Mouse (Mus musculus) neural tube, embryonic 12.5 days (tissue): Measurements from ENCODE around the gene Cox7a1. TPM values are rescaled to one million over a fixed set of nuclear protein-coding genes. Genes with fewer than 3 reads are reported as not detected.

Source experiments
- ATAC-seq: fragments of 200-750 bp; cut with Nextera tagmentation; 2 replicates; pipeline ENCODE4 v1.8.0; 2017; ENCODE audit warnings: low read depth, mild to moderate bottlenecking, moderate TSS enrichment, moderate library complexity; ENCODE audit not compliant: low FRiP score
- H3K27ac ChIP-seq: fragments of 300-500 bp; sonication (generic); 2 replicates; pipeline ENCODE4 v1.5.1; 2016
- H3K27me3 ChIP-seq: fragments of 300-500 bp; sonication (generic); replicated peaks from 2 replicates; pipeline ENCODE4 v1.6.1; 2016; ENCODE audit warnings: mild to moderate bottlenecking
- H3K36me3 ChIP-seq: fragments of 300-500 bp; sonication (generic); 2 replicates; pipeline ENCODE4 v1.6.1; 2016; ENCODE audit warnings: mild to moderate bottlenecking
- H3K4me1 ChIP-seq: fragments of 300-500 bp; sonication (generic); 2 replicates; pipeline ENCODE4 v1.6.1; 2016
- H3K4me2 ChIP-seq: fragments of 300-500 bp; sonication (generic); replicated peaks from 2 replicates; pipeline ENCODE4 v1.6.1; 2016; ENCODE audit warnings: mild to moderate bottlenecking
- H3K4me3 ChIP-seq: fragments of 300-500 bp; sonication (generic); 2 replicates; pipeline ENCODE4 v1.5.1; 2016
- H3K9ac ChIP-seq: fragments of 300-500 bp; sonication (generic); 2 replicates; pipeline ENCODE4 v1.6.1; 2016; ENCODE audit warnings: mild to moderate bottlenecking
- H3K9me3 ChIP-seq: fragments of 300-500 bp; sonication (generic); 2 replicates; pipeline ENCODE4 v1.6.1; 2016; ENCODE audit warnings: mild to moderate bottlenecking
- WGBS: fragments of 180-500 bp; shearing (Covaris S2); methylation state at CpG from one replicate; pipeline ENCODE4 v1.1.7; 2016; 5-methylcytosine and 5-hydroxymethylcytosine counted together
- polyA plus RNA-seq: library from polyadenylated mRNA; unstranded; fragments of >200 nt; fragmentation: Nextera tagmentation; extraction: Ambion mirVana; gene quantifications from 2 replicates; pipeline ENCODE4 v1.2.1, GENCODE M21; 2016

Gene Cox7a1
- polyA plus RNA-seq, 1 experiment from 2014 or later = 5.8 TPM

DNA sequence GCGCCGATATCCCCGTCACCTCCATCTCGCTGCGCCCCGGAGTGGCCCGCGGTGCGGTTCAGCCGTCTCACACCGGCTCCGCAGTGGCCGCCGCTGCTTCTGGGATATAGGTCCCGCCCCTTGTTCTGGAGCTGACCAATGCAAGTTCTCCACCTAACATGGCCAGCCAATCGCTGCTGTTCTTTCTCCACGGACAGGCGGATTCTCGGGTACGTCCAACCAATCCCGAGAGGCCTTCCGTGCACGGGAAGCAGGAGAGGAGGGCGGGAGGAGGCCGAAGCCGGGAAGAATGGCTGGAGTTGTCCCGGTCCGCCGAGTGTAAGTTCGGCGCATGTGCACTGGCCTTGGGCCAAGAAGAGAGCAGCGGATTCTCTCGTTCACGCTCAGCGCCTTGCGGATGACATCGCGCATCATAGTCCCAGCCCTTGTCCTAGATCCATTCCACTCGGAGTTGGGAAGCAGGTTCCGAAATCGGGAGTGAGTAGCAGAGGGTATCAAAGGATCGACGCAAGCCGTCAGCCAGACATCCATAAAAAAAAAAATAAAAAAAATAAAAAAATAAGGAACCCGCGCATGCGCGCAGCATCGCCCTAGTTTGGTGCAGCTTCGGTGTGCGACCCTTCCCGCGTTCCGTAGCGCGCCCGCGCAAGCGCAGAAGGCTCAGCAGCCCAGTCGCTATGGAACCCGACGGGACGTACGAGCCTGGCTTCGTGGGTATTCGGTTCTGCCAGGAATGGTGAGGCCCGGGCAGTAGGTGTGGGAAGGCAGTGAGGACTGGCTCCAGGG is 47.9 kb downstream of the Cox7a1 start, which contains the start of the genes Polr2i and Tbcb:
Polr2i (plus strand) TSS at position 280 of the 786 bp plus-strand sequence.
Tbcb (minus strand) TSS at position 604 of the 786 bp plus-strand sequence.
- under 1% methylated on average over 67 of the region's 67 CpGs for WGBS
- H3K4me1 ChIP-seq = peaks cover 20% of the 10 kb centered on the region
- H3K27me3 ChIP-seq = no peaks in the 10 kb centered on the region
- peaks cover 38% of the 10 kb centered on the region for H3K36me3 ChIP-seq
- H3K27ac ChIP-seq = peak within 1 kb of the TSS; percentile 89; the same call in 1 of the 2 replicates
- H3K4me2 ChIP-seq = peak within 1 kb of the TSS; percentile 64
- ATAC-seq = peak; percentile 94
- peak within 1 kb of the TSS; percentile 59 for H3K4me3 ChIP-seq
- peak within 1 kb of the TSS; percentile 72 for H3K9ac ChIP-seq
- no peaks in the 10 kb centered on the region for H3K9me3 ChIP-seq

- ATAC-seq = peak; percentile 7; the same call in 1 of the 2 replicates
- H3K27me3 ChIP-seq = no peaks in the 10 kb centered on the region
- H3K36me3 ChIP-seq = peaks cover 29% of the 10 kb centered on the region
- WGBS = 7% methylated on average over 24 of the region's 24 CpGs
- peak overlapping the region; percentile 59 for H3K4me3 ChIP-seq
- peak overlapping the region; percentile 64 for H3K4me2 ChIP-seq
- H3K4me1 ChIP-seq = peaks cover 20% of the 10 kb centered on the region
- peak overlapping the region; percentile 89; the same call in 1 of the 2 replicates for H3K27ac ChIP-seq
- no peaks in the 10 kb centered on the region for H3K9me3 ChIP-seq
- peak overlapping the region; percentile 72 for H3K9ac ChIP-seq
These were observed 48.7 kb downstream of the Cox7a1 start for GRCm38 (mm10) chr7:30232631-30233148.

GRCm38 (mm10) chr7:30233387-30233786 is 49.4 kb downstream of the Cox7a1 start:
- no peak for ATAC-seq
- Histone ChIP-seq H3K36me3 (peaks cover 24% of the 10 kb centered on the region), H3K4me1 (peaks cover 20% of the 10 kb centered on the region), H3K9me3 (no peaks in the 10 kb centered on the region), H3K27ac (no peak overlapping the region), H3K4me3 (0 out of 2 replicates have a peak overlapping the region, but pooled peaks have one; percentile 59), H3K9ac (peak overlapping the region; percentile 22; the same call in 1 of the 2 replicates), H3K4me2 (peak overlapping the region; percentile 64), H3K27me3 (no peaks in the 10 kb centered on the region)
- WGBS = 89% methylated on average over 20 of the region's 20 CpGs

- ATAC-seq = no peak
- Histone ChIP-seq H3K9ac (no peak overlapping the region), H3K27me3 (no peaks in the 10 kb centered on the region), H3K36me3 (peaks cover 24% of the 10 kb centered on the region), H3K4me1 (peaks cover 20% of the 10 kb centered on the region), H3K4me2 (no peak overlapping the region), H3K9me3 (no peaks in the 10 kb centered on the region), H3K4me3 (no peak overlapping the region), H3K27ac (no peak overlapping the region)
- 95% methylated on average over 15 of the region's 15 CpGs for WGBS
These were observed 50.4 kb downstream of the Cox7a1 start for GRCm38 (mm10) chr7:30234276-30234858.

DNA sequence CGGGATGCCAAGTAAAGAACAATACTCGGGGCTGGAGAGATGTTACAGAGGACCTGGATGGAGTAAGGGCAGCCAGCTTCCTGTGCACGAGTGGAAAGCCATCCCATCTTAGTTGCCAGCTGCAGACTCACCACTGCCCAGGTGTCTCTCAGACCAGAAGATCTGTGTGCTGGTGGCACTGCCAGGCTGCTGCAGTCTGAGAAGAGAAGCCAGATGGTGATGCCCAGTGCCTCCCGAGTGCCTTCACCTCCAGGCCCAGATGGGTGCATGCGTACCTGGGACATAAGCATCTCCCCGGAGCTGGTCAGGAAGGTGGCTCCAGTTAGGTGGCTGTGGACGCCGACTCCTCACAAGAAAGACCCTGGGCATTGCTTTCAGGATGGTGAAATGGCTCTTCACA is 51.1 kb downstream of the Cox7a1 start:
- peaks cover 20% of the 10 kb centered on the region for H3K4me1 ChIP-seq
- H3K4me3 ChIP-seq = no peak overlapping the region
- 86% methylated on average over 8 of the region's 8 CpGs for WGBS
- H3K9ac ChIP-seq = no peak overlapping the region
- H3K36me3 ChIP-seq = peaks cover 24% of the 10 kb centered on the region
- H3K9me3 ChIP-seq = no peaks in the 10 kb centered on the region
- no peaks in the 10 kb centered on the region for H3K27me3 ChIP-seq
- H3K4me2 ChIP-seq = no peak overlapping the region
- no peak overlapping the region for H3K27ac ChIP-seq
- no peak for ATAC-seq

GRCm38 (mm10) chr7:30235625-30236024 is 51.7 kb downstream of the Cox7a1 start, which contains the start of gene Ovol3:
Gene Ovol3 (minus strand): TSS chr7:30235725.
- H3K9me3 ChIP-seq = no peaks in the 10 kb centered on the region
- no peak within 1 kb of the TSS for H3K27ac ChIP-seq
- no peaks in the 10 kb centered on the region for H3K27me3 ChIP-seq
- no peak for ATAC-seq
- no peak within 1 kb of the TSS for H3K9ac ChIP-seq
- H3K4me3 ChIP-seq = no peak within 1 kb of the TSS
- peaks cover 25% of the 10 kb centered on the region for H3K36me3 ChIP-seq
- no peak within 1 kb of the TSS for H3K4me2 ChIP-seq
- H3K4me1 ChIP-seq = peaks cover 18% of the 10 kb centered on the region
- WGBS = 83% methylated on average over 4 of the region's 4 CpGs

Other genes starting within 250 kb of the Cox7a1 start
- gene Zfp74, start 230.1 kb upstream of the Cox7a1 start, polyA plus RNA-seq = 13.3 and 13.5 TPM in 2 replicates
- gene Zfp568, start 200.2 kb upstream of the Cox7a1 start, polyA plus RNA-seq = 13.8 and 14.1 TPM in 2 replicates
- gene Zfp14, start 132.8 kb upstream of the Cox7a1 start, polyA plus RNA-seq = 7.1 and 8.7 TPM in 2 replicates
- gene Zfp82, start 111.2 kb upstream of the Cox7a1 start, polyA plus RNA-seq = 8.2 and 10.4 TPM in 2 replicates
- 1.4 and 3.1 TPM in 2 replicates for gene Gm26920, start 93.7 kb upstream of the Cox7a1 start, polyA plus RNA-seq
- 14.2 and 16.0 TPM in 2 replicates for gene Zfp566, start 93.6 kb upstream of the Cox7a1 start, polyA plus RNA-seq
- 107 and 116 TPM in 2 replicates for gene Zfp260, start 89.4 kb upstream of the Cox7a1 start, polyA plus RNA-seq
- 11.5 and 12.3 TPM in 2 replicates for gene Zfp382, start 62.2 kb upstream of the Cox7a1 start, polyA plus RNA-seq
- gene Zfp146, start 14.4 kb upstream of the Cox7a1 start, polyA plus RNA-seq = 14.6 and 15.6 TPM in 2 replicates
- gene Capns1, start 14.7 kb downstream of the Cox7a1 start, polyA plus RNA-seq = 73.3 and 78.3 TPM in 2 replicates
- 156 and 166 TPM in 2 replicates for gene Polr2i, start 47.8 kb downstream of the Cox7a1 start, polyA plus RNA-seq
- gene Tbcb, start 48.1 kb downstream of the Cox7a1 start, polyA plus RNA-seq = 292 and 299 TPM in 2 replicates
- not detected in 2 replicates for gene Ovol3, start 51.6 kb downstream of the Cox7a1 start, polyA plus RNA-seq
- gene Thap8, start 96.0 kb downstream of the Cox7a1 start, polyA plus RNA-seq = 0.52 and 0.78 TPM in 2 replicates
- gene Wdr62, start 96.3 kb downstream of the Cox7a1 start, polyA plus RNA-seq = 6.6 and 9.7 TPM in 2 replicates
- gene Clip3, start 107.6 kb downstream of the Cox7a1 start, polyA plus RNA-seq = 74.3 and 87.2 TPM in 2 replicates
- 93.4 and 95.9 TPM in 2 replicates for gene Alkbh6, start 124.6 kb downstream of the Cox7a1 start, polyA plus RNA-seq
- 21.8 and 24.3 TPM in 2 replicates for gene Syne4, start 130.7 kb downstream of the Cox7a1 start, polyA plus RNA-seq
- not detected in 2 replicates for gene E130208F15Rik, start 137.6 kb downstream of the Cox7a1 start, polyA plus RNA-seq
- gene Sdhaf1, start 139.8 kb downstream of the Cox7a1 start, polyA plus RNA-seq = 25.9 and 26.7 TPM in 2 replicates
- 10.7 and 11.1 TPM in 2 replicates for gene Lrfn3, start 178.6 kb downstream of the Cox7a1 start, polyA plus RNA-seq
- 22.6 and 23.2 TPM in 2 replicates for gene Tyrobp, start 229.6 kb downstream of the Cox7a1 start, polyA plus RNA-seq
- gene Hcst, start 235.7 kb downstream of the Cox7a1 start, polyA plus RNA-seq = 0.72 and 1.2 TPM in 2 replicates
- gene Nfkbid, start 237.6 kb downstream of the Cox7a1 start, polyA plus RNA-seq = 1.4 and 2.1 TPM in 2 replicates